Mouse (Mus musculus) olfactory bulb, adult 2 months (tissue): ENCODE data around the gene Flii.

Experiments used
- CTCF ChIP-seq: fragments of 200-500 bp; IDR thresholded peaks from 2 replicates; pipeline ENCODE4 v1.5.1; 2012; ENCODE audit warnings: low read depth, mild to moderate bottlenecking, low read length, moderate library complexity; ENCODE audit not compliant: insufficient read depth
- POLR2A ChIP-seq: fragments of 200-500 bp; IDR thresholded peaks from 2 replicates; pipeline ENCODE4 v1.6.1; 2012; ENCODE audit warnings: mild to moderate bottlenecking, low read depth, low read length, moderate library complexity; ENCODE audit not compliant: insufficient read depth

DNA sequence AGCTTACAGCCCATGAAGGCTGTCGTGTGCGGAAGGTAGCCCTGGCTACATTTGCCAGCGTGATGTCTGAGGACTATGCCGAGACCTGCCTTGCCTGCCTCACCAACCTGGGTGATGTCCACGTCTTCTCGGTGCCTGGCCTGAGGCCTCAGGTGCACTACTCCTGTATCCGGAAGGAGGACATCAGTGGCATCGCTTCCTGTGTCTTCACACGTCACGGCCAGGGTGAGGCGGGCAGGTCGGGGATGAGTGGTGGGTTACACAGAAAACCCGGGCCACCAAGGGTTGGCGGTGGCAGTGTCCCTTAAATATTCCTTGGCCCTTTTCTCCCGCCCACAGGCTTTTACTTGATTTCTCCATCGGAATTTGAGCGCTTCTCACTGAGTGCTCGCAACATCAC, 15.0 kb downstream of the Flii start:
- TF ChIP-seq CTCF (no peak), POLR2A (no peak)
